Mouse (Mus musculus) liver, embryonic 12.5 days (tissue): ENCODE results near the gene Ece1. TPM values are rescaled to one million over a fixed set of nuclear protein-coding genes. Genes with fewer than 3 reads are reported as not detected.

Source experiments
- ATAC-seq: fragments of 200-750 bp; cut with Nextera tagmentation; 2 replicates; pipeline ENCODE4 v1.8.0; 2017; ENCODE audit warnings: moderate number of reproducible peaks, mild to moderate bottlenecking, moderate library complexity
- H3K27ac ChIP-seq: fragments of 300-500 bp; sonication (generic); 2 replicates; pipeline ENCODE4 v1.5.1; 2016; ENCODE audit warnings: mild to moderate bottlenecking
- H3K27me3 ChIP-seq: fragments of 300-500 bp; sonication (generic); replicated peaks from 2 replicates; pipeline ENCODE4 v1.6.1; 2016; ENCODE audit warnings: mild to moderate bottlenecking, moderate library complexity
- H3K36me3 ChIP-seq: fragments of 300-500 bp; sonication (generic); 2 replicates; pipeline ENCODE4 v1.6.1; 2016; ENCODE audit warnings: mild to moderate bottlenecking, moderate library complexity
- H3K4me1 ChIP-seq: fragments of 300-500 bp; sonication (generic); 2 replicates; pipeline ENCODE4 v1.6.1; 2016
- H3K4me2 ChIP-seq: fragments of 300-500 bp; sonication (generic); 2 replicates; pipeline ENCODE4 v1.6.1; 2016; ENCODE audit warnings: mild to moderate bottlenecking, moderate library complexity
- H3K4me3 ChIP-seq: fragments of 300-500 bp; sonication (generic); 2 replicates; pipeline ENCODE4 v1.5.1; 2016; ENCODE audit warnings: mild to moderate bottlenecking, moderate library complexity
- H3K9ac ChIP-seq: fragments of 300-500 bp; sonication (generic); 2 replicates; pipeline ENCODE4 v1.6.1; 2016; ENCODE audit warnings: mild to moderate bottlenecking, moderate library complexity
- H3K9me3 ChIP-seq: fragments of 300-500 bp; sonication (generic); replicated peaks from 2 replicates; pipeline ENCODE4 v1.6.1; 2016; ENCODE audit warnings: mild to moderate bottlenecking, moderate library complexity
- WGBS: fragments of 180-500 bp; shearing (Covaris S2); methylation state at CpG from one replicate; pipeline ENCODE4 v1.1.7; 2016; ENCODE audit not compliant: insufficient replicate concordance; 5-methylcytosine and 5-hydroxymethylcytosine counted together
- polyA plus RNA-seq: library from polyadenylated mRNA; unstranded; fragments of >200 nt; fragmentation: Nextera tagmentation; extraction: Ambion mirVana; gene quantifications from 2 replicates; pipeline ENCODE4 v1.2.1, GENCODE M21; 2016

The Ece1 gene
- 17.8 and 18.5 TPM in 2 replicates for polyA plus RNA-seq

DNA sequence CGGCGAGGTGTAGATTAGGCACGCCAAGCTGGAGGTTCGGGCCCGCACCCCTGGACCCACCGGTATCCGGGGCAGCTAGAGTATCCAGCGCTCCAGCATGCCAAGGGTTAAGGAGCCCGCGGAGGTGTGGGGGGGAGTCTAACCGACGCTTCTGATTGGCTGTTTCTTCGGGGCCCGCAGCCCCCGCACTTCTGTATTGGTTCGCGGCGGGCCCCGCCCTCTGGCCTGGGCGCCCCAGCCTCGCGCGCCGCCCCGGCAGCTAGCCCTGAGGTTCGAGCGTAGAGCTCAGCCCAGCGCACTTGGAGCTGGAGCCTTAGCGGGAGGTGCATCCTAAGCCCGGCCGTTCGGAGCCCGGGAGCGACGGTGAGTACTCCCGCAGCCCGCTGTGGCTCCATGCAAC, at the start of gene Ece1:
Gene Ece1, plus strand, starts transcription at position 219 of the 400 bp plus-strand sequence.
- peak within 1 kb of the TSS; percentile 66 for H3K4me3 ChIP-seq
- peaks cover 86% of the 10 kb centered on the region for H3K27me3 ChIP-seq
- no peaks in the 10 kb centered on the region for H3K9me3 ChIP-seq
- peak within 1 kb of the TSS; percentile 84 for H3K4me2 ChIP-seq
- WGBS = under 1% methylated on average over 37 of the region's 37 CpGs
- peak within 1 kb of the TSS; percentile 32; the same call in 1 of the 2 replicates for H3K27ac ChIP-seq
- ATAC-seq = peak; percentile 88
- H3K9ac ChIP-seq = peak within 1 kb of the TSS; percentile 66
- H3K4me1 ChIP-seq = peaks cover 59% of the 10 kb centered on the region
- H3K36me3 ChIP-seq = no peaks in the 10 kb centered on the region

DNA sequence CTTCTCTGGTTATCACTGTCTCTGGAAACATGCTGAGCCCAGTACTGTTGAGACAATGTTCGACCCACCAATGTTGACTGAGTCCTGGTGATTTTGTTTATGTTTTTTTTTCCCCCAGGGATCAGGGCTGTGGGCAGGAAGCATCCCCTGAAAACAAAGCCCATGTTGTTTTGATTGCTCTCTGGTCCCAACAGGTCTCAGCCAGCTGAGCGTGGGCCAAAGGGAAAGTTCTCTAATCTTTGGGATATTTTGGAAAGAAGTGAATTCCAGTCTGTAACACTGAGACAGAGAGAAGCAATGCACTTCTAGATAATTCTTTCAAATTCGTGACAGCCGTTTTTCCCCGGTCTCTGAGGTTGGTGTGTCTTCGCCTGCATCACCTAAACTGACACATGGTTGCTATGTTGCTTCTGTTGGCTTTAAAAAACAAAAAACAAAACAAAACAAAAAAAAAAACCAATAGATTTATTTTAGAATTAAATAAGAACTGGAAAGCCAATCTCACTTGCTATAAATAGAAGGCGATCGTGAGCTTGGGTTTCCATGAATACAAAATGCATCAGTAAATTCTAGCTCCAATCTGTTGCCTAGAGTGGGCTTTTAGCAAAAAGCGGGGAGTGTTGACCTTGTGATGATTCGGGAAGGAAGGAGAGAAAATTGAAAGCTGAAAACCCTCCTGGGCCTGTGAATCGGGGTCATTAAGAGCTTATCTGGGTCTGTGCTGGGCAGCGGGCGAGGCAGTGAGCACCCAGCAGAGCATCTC, 48.9 kb upstream of the Ece1 start:
- ATAC-seq = no peak
- H3K9me3 ChIP-seq = no peaks in the 10 kb centered on the region
- H3K4me3 ChIP-seq = no peak overlapping the region
- no peaks in the 10 kb centered on the region for H3K36me3 ChIP-seq
- H3K27me3 ChIP-seq = peaks cover 29% of the 10 kb centered on the region
- H3K4me2 ChIP-seq = no peak overlapping the region
- no peaks in the 10 kb centered on the region for H3K4me1 ChIP-seq
- no peak overlapping the region for H3K27ac ChIP-seq
- 51% methylated on average over 13 of the region's 13 CpGs for WGBS
- H3K9ac ChIP-seq = no peak overlapping the region

- peaks cover 29% of the 10 kb centered on the region for H3K27me3 ChIP-seq
- H3K9me3 ChIP-seq = no peaks in the 10 kb centered on the region
- ATAC-seq = no peak
- H3K4me3 ChIP-seq = no peak overlapping the region
- no peak overlapping the region for H3K9ac ChIP-seq
- WGBS = 71% methylated on average over 7 of the region's 7 CpGs
- H3K27ac ChIP-seq = no peak overlapping the region
- H3K4me1 ChIP-seq = no peaks in the 10 kb centered on the region
- H3K36me3 ChIP-seq = no peaks in the 10 kb centered on the region
- H3K4me2 ChIP-seq = no peak overlapping the region
Observed at GRCm38 (mm10) chr4:137814140-137814539, 47.9 kb upstream of the Ece1 start.

- Histone ChIP-seq H3K4me1 (no peaks in the 10 kb centered on the region), H3K36me3 (no peaks in the 10 kb centered on the region), H3K27ac (no peak overlapping the region), H3K4me2 (no peak overlapping the region), H3K4me3 (no peak overlapping the region), H3K9ac (no peak overlapping the region), H3K9me3 (no peaks in the 10 kb centered on the region), H3K27me3 (peaks cover 25% of the 10 kb centered on the region)
- no peak for ATAC-seq
- 44% methylated on average over 3 of the region's 3 CpGs for WGBS
Observed at GRCm38 (mm10) chr4:137815473-137815872, 46.6 kb upstream of the Ece1 start.

GRCm38 (mm10) chr4:137816216-137816615, 45.8 kb upstream of the Ece1 start:
- Histone ChIP-seq H3K4me3 (no peak overlapping the region), H3K4me1 (no peaks in the 10 kb centered on the region), H3K9me3 (no peaks in the 10 kb centered on the region), H3K9ac (no peak overlapping the region), H3K4me2 (no peak overlapping the region), H3K27me3 (peaks cover 25% of the 10 kb centered on the region), H3K36me3 (no peaks in the 10 kb centered on the region), H3K27ac (no peak overlapping the region)
- no peak for ATAC-seq
- 52% methylated on average over 7 of the region's 7 CpGs for WGBS

GRCm38 (mm10) chr4:137818341-137818740, 43.7 kb upstream of the Ece1 start:
- peaks cover 18% of the 10 kb centered on the region; the same call in 1 of the 2 replicates for H3K27me3 ChIP-seq

GRCm38 (mm10) chr4:137819487-137819886, 42.5 kb upstream of the Ece1 start:
- no peak overlapping the region for H3K27ac ChIP-seq
- H3K9ac ChIP-seq = no peak overlapping the region
- ATAC-seq = no peak
- no peaks in the 10 kb centered on the region for H3K4me1 ChIP-seq
- 76% methylated on average over 2 of the region's 2 CpGs for WGBS
- H3K36me3 ChIP-seq = no peaks in the 10 kb centered on the region
- peaks cover 7% of the 10 kb centered on the region; the same call in 1 of the 2 replicates for H3K27me3 ChIP-seq
- no peak overlapping the region for H3K4me3 ChIP-seq
- H3K4me2 ChIP-seq = no peak overlapping the region
- no peaks in the 10 kb centered on the region for H3K9me3 ChIP-seq

More at GRCm38 (mm10) chr4:137818341-137818740, 43.7 kb upstream of the Ece1 start:
- no peaks in the 10 kb centered on the region for H3K4me1 ChIP-seq
- no peak overlapping the region for H3K4me2 ChIP-seq
- no peak overlapping the region for H3K27ac ChIP-seq
- no peak for ATAC-seq
- no peaks in the 10 kb centered on the region for H3K9me3 ChIP-seq
- no peak overlapping the region for H3K4me3 ChIP-seq
- H3K36me3 ChIP-seq = no peaks in the 10 kb centered on the region
- no peak overlapping the region for H3K9ac ChIP-seq
- 47% methylated on average over 3 of the region's 3 CpGs for WGBS

DNA sequence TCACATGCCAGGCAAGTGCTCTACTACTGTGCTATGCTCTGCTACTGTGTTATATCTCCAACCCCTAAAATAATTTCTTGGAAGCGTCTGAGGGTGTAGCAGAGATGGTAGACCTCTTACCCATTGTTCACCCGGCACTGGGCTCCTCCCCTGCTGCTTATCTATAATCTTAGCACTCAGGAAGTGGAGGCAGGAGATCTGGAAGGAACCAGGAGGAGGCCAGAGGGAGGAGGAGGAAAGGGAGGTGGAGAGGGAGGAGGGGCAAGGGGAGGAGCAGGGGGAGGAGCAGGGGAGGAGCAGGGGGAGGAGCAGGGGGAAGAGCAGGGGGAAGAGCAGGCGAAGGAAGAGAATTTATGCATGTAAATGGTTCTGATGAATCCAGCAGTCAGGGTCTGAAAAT, 41.3 kb upstream of the Ece1 start:
- Histone ChIP-seq H3K9me3 (no peaks in the 10 kb centered on the region), H3K4me2 (no peak overlapping the region), H3K4me1 (no peaks in the 10 kb centered on the region), H3K27me3 (peaks cover 7% of the 10 kb centered on the region; the same call in 1 of the 2 replicates), H3K9ac (no peak overlapping the region), H3K4me3 (no peak overlapping the region), H3K27ac (no peak overlapping the region), H3K36me3 (no peaks in the 10 kb centered on the region)
- ATAC-seq = no peak
- 29% methylated on average over 3 of the region's 3 CpGs for WGBS

GRCm38 (mm10) chr4:137822537-137822936, 39.5 kb upstream of the Ece1 start:
- no peak for ATAC-seq
- 72% methylated on average over 5 of the region's 5 CpGs for WGBS
- H3K4me2 ChIP-seq = no peak overlapping the region
- H3K27ac ChIP-seq = no peak overlapping the region
- H3K36me3 ChIP-seq = no peaks in the 10 kb centered on the region
- H3K4me3 ChIP-seq = no peak overlapping the region
- no peaks in the 10 kb centered on the region for H3K4me1 ChIP-seq
- H3K27me3 ChIP-seq = 0 out of 2 replicates have a peak, but pooled peaks cover under 1% of the 10 kb centered on the region
- no peaks in the 10 kb centered on the region for H3K9me3 ChIP-seq
- H3K9ac ChIP-seq = no peak overlapping the region

- H3K9ac ChIP-seq = no peak overlapping the region
- no peaks in the 10 kb centered on the region for H3K36me3 ChIP-seq
- 0 out of 2 replicates have a peak, but pooled peaks cover 4% of the 10 kb centered on the region for H3K27me3 ChIP-seq
- no peaks in the 10 kb centered on the region for H3K9me3 ChIP-seq
- no peak overlapping the region for H3K4me3 ChIP-seq
- no peak for ATAC-seq
- H3K27ac ChIP-seq = no peak overlapping the region
- 67% methylated on average over 3 of the region's 3 CpGs for WGBS
- H3K4me2 ChIP-seq = no peak overlapping the region
- H3K4me1 ChIP-seq = no peaks in the 10 kb centered on the region
Observed at GRCm38 (mm10) chr4:137823542-137823941, 38.5 kb upstream of the Ece1 start.

GRCm38 (mm10) chr4:137824881-137825280, 37.2 kb upstream of the Ece1 start:
- H3K36me3 ChIP-seq = no peaks in the 10 kb centered on the region
- H3K4me3 ChIP-seq = no peak overlapping the region
- no peaks in the 10 kb centered on the region for H3K9me3 ChIP-seq
- H3K9ac ChIP-seq = no peak overlapping the region
- H3K27ac ChIP-seq = no peak overlapping the region
- ATAC-seq = no peak
- peaks cover 17% of the 10 kb centered on the region for H3K27me3 ChIP-seq
- H3K4me2 ChIP-seq = no peak overlapping the region
- 52% methylated on average over 2 of the region's 2 CpGs for WGBS
- no peaks in the 10 kb centered on the region for H3K4me1 ChIP-seq

DNA sequence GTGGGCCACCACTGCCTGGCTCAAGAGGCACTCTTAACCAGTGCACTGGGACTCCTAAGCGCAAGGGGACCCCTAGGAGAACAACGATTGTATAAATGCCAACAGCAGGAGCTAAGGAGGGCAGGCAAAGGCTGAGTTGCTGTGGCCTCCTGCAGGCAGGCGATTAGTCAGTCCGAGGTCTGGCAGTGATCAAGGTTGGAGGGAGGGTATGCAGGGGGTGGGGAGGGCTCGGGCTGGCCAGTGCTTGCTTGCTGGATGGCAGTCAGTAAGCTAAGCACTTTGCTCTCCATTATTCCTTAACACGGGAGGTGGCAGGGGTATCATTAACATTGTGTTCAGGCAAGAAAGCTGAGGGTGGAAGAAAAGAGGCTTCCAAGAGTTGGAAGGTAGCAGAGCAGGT, 31.7 kb upstream of the Ece1 start:
- no peak for ATAC-seq
- no peak overlapping the region for H3K9ac ChIP-seq
- no peaks in the 10 kb centered on the region for H3K36me3 ChIP-seq
- no peak overlapping the region for H3K4me2 ChIP-seq
- no peak overlapping the region for H3K4me3 ChIP-seq
- 16% methylated on average over 6 of the region's 6 CpGs for WGBS
- no peaks in the 10 kb centered on the region for H3K9me3 ChIP-seq
- H3K27me3 ChIP-seq = peaks cover 37% of the 10 kb centered on the region
- H3K27ac ChIP-seq = no peak overlapping the region
- H3K4me1 ChIP-seq = no peaks in the 10 kb centered on the region; the same call in 1 of the 2 replicates
